Mouse (Mus musculus) gastrocnemius, postnatal 10 days (tissue): ENCODE data around the gene 4930544D05Rik. TPM values are rescaled to one million over a fixed set of nuclear protein-coding genes. Genes with fewer than 3 reads are reported as not detected.

Experiments used
- DNase-seq: peaks from one replicate; pipeline ENCODE4 v3.0.0; 2021; ENCODE audit warnings: mixed read lengths
- total RNA-seq, 2 experiments: library from RNA; stranded (reverse); gene quantifications; 2 replicates each; pipeline ENCODE4 v1.2.3; 2021

4930544D05Rik gene
- total RNA-seq, 2 experiments from 2014 or later: not detected

DNA sequence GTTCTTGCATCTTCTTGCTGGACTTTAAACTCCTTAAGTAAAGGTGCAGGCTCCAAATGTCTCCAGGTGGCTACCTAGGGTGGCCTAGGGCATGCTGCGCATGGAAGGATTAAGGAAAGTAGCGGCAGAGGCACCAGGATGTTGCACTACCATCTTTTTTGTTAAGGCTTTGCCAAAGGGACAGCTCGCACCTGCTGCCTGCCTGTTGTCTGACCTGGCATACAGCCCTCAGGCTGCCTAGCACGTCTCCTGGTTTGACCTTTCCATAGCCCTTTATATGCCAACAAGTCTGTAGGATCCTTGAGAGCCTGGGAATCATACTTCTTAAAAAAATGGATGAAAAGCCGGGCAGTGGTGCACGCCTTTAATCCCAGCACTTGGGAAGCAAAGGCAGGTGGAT is 27.4 kb downstream of the 4930544D05Rik start:
- peak; percentile 17 for DNase-seq

- DNase-seq: peak; percentile 16
Observed at GRCm38 (mm10) chr11:70644564-70645103, 29.0 kb downstream of the 4930544D05Rik start.

DNA sequence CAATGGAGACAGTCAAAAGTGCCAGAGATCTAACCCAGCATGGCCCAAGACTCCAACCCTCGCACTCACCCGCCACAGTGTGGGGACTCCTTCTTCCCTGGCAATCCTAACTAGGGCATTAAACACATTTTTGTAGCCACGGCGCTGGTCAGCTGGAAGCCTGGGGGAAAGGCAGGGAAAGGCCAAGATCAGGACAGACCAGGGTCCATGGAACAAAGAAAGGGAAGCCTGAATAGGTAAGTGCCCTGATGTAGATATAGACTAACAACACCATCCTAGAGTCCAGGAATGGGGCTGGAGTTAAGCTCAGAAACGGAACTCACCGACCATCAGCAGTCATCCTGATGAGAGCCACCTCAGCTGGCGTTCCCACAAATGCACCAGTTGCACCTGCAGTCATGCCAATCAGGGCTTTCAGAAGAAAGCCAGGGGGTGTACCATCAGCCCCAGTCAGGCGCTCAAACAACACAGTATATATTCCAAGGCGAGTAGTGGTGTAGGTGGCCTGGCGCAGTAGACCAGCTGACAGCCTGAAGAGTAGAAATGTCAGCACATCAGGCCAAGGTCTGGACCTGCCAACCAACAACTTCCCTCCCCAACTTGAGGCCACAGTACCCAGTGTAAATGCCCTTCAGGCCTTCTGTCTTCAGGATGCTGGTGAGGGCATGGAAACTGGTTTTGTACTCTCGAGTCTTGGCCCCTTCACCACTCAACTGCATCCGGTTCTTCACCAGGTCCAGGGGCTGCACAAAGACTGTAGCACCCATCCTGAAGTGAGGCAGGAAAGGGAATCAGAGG is 30.0 kb downstream of the 4930544D05Rik start:
- DNase-seq: no peak

DNA sequence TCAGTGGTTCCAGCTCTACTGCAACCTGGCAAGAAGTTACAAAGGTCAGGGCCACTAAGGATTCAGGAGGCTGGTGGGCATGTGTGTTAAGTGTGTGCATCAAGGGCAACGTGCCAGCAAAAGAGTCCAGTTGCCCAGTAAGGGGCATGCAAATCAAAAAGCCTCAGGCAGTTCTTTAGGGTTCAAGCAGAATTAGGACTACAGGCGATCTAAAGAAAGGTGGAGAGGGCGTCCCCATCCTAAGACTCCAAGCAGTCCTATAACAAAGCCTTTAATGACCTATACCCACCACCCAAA is 30.6 kb downstream of the 4930544D05Rik start:
- DNase-seq: peak; percentile 35

DNA sequence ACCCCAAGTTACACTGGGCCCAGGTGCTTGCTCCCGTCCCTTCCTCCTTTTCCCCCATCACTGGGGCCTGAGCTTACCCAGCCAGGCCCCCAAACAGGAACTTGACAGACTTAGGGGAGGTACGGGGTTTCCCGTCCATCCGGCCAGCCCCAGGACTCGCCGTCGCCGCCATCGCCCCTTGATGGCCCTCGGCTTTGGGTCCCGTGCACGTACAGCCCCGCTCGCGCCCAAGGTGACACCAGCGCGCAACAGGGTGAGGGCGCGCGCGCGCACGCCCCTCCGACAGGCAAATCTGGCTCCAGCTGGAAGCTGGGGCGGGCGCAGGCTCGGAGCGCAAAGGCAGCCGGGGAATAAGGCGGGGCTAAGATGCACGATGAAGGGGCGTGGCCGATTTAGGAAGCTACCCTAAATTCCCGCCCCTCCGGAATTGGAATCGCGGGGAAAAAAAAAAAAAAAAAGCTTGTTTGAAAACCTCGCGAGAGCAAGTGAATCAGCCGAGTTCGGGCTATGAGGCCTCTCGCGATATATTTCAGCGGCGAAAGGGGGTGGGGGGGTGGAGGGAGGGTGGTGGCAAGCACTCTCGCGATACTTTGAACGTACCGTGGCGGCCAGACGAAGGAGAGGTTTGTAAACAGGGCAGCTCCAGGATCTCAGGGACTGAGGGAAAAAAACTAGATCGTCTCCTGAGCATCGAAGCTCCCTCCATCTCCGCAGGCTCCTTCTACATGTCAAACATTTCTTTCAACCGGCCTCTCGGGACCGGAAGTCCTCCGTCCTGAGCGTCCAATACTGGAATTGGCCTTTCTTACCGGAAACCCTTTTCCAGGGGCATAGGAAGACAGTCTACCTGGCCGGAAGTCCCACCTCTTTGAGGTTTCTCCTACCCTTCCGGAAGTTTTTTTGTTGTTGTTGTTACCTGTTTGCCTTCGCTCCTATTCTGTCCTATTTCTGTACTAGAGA is 31.3 kb downstream of the 4930544D05Rik start, which contains the start of the genes Rnf167 and Slc25a11:
Gene Rnf167, plus strand, starts transcription at position 545 of the 960 bp plus-strand sequence.
Gene Slc25a11, minus strand, starts transcription at position 789 of the 960 bp plus-strand sequence.
- peak; percentile 92 for DNase-seq

GRCm38 (mm10) chr11:70647716-70648420 is 32.2 kb downstream of the 4930544D05Rik start:
- no peak for DNase-seq

GRCm38 (mm10) chr11:70648512-70648911 is 32.9 kb downstream of the 4930544D05Rik start:
- DNase-seq: no peak

- no peak for DNase-seq
Observed at GRCm38 (mm10) chr11:70649185-70649734, 33.6 kb downstream of the 4930544D05Rik start.

GRCm38 (mm10) chr11:70650322-70651175 is 34.9 kb downstream of the 4930544D05Rik start:
- DNase-seq: no peak

GRCm38 (mm10) chr11:70651391-70651790 is 35.7 kb downstream of the 4930544D05Rik start:
- DNase-seq: no peak

GRCm38 (mm10) chr11:70652029-70652883 is 36.6 kb downstream of the 4930544D05Rik start:
- DNase-seq: no peak

DNA sequence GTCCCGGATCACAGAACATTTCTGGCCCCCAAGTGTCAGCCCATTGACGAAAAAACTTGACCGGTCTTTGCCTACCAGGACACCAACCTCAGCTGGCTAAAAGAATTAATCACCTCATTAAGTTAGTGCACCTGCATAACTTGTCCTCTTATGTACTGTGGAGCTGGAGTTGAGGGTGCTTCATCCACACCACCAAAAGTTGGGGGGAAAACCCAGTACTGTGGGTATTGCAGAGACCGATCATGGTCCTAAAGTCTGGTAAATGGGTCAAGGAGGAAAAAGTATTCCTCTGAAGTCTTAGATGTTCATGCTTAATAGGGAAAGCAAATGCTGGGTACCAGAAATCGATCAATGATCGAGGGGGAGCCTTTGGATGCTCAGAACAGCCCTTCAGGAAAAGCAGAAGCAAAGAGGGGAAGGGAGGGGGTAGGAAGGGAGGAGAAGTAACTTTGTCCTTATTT is 37.3 kb downstream of the 4930544D05Rik start:
- no peak for DNase-seq

DNA sequence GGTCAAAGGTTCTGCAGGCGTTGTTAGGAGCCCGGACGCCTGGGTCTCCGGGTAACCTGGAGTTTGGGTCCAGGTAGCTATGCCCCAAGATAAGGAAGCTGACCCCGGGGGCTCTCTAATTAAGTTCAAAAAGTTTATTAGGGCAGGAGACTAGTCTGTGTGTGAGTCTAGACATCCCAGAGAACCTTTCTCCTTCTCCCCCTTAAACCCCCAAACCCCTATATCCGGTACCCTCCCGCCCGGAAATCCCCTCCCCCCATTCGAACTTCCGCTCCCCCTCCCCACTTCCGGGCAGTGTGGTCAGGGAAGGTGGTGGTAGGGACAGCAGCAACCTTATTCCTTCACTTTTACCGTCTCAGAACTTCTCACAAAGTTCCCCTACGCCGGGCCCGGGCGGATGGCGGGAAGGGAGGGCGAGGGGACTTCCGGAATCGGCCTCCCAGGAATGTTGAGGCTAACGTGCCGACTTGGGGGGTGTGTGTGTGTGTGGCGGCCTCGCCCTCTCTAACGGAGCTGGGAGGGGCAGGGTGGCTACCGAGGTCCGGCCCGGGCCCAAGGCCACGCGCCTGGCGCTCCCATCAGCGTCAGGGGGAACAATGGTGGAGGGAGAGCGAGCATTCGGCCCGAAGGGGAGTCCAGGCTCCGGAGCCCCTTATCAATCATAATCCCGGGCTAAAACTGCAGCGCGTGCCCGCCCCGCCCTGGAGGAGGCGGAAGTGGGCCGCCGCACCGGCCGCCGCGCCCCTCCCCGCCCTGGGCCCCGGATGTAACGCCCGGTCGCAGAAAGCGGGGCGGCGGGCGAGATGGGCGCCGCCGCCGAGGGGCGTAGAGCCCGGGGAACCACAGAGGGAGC is 37.9 kb downstream of the 4930544D05Rik start:
- peak; percentile 74 for DNase-seq

DNA sequence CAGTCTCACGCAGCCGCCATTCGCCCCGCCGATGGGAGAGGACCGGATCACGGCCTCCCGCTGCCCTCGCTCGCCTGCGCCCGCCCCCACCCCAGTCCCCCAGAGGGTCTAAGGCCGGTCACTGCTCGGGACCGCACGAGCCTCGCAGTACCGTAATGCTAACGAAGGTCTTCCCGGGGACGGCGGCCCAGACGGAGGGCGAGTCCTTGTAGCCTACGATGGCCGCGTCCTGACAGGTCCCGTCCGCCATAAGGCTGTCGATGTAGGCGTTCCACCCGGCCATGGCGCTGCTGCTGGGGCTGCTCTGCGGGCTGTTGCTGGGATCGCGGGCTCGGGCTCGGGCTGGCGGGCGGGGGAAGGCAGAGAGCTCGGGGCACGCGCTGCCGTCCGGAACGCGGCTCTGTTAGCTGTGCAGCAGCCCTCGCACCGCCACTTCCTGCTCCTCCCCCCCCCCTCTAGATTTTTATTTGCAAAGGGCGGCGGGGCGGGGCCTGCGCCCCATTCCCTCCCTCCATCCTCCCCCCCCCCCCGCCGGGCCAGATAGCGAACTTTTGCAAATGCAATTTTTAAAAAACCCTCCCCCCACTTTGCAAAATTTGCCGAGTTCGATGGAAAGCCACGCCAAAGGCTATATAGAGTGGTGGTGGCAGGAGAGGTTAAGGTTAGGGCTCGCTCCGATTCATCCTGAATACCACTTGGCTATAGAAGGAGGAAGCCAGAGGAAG is 38.7 kb downstream of the 4930544D05Rik start, which contains the start of gene Pfn1:
Gene Pfn1, minus strand, starts transcription at position 447 of the 725 bp plus-strand sequence.
- DNase-seq: peak; percentile 80

GRCm38 (mm10) chr11:70654923-70655570 is 39.4 kb downstream of the 4930544D05Rik start:
- DNase-seq: peak; percentile 87

- peak; percentile 73 for DNase-seq
Observed at GRCm38 (mm10) chr11:70655571-70656455, 40.2 kb downstream of the 4930544D05Rik start.
